Comparison of ENCODE assay signal across 10 mouse cellular contexts in the genomic region with DNA sequence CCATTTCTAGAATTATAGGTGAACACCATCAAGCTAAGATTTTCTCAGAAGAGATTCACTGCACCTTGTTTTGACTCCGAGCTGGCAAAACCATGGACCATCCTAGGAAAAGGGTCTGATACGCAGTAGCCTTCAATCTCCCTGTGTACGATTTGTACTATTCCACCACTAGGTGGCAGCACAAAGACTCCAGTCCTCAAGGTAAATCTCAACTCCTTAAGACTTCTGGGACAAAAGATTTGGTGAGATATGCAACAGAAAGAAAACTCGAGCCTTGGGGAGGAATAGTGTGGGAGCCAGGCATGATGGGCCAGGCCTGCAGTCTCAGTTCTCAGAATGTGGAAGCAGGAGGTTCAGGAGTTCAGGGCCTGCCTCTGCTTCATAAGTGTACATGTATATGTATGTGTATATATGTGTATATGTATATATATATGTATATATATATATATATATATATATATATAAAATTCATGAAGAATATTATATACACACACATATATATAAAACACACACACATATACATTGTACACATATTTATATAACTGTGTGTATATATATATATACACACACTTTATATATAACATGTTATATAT.
DNase-seq lines count a peak whose midpoint lies in the region; ATAC-seq lines count a peak whose summit lies in the region.
"Had no signal": no experiment of that assay in that cellular context is flagged by ENCODE, and none has a peak within 500 bp of the region (broad histone marks: within the 10 kb centered on the region; RNA-seq: fewer than 3 reads in every experiment).

No protein-coding gene starts in this region.

- H3K36me3 ChIP-seq in neural tube, embryonic 15.5 days = no peaks in the 10 kb centered on the region
- H3K36me3 ChIP-seq in hindbrain, embryonic 12.5 days = no peaks in the 10 kb centered on the region
- H3K36me3 ChIP-seq in midbrain, embryonic 12.5 days = no peaks in the 10 kb centered on the region
- H3K36me3 ChIP-seq: embryonic facial prominence, embryonic 15.5 days; lung, embryonic 15.5 days had no signal

- ATAC-seq in neural tube, embryonic 15.5 days (ENCODE audit: low FRiP score) = no peak
- 0 out of 2 replicates have a peak, but pooled peaks have one; percentile 50 for ATAC-seq in hindbrain, embryonic 12.5 days (ENCODE audit: low FRiP score)
- peak; percentile 69; the same call in 1 of the 2 replicates for ATAC-seq in midbrain, embryonic 12.5 days (ENCODE audit: low FRiP score, low read depth)
- no peak for ATAC-seq in erythroid progenitor cell, adult 5-6 weeks (replicated peaks; ENCODE audit: low FRiP score, poor library complexity, severe bottlenecking)

- no peaks in the 10 kb centered on the region for H3K27me3 ChIP-seq in neural tube, embryonic 15.5 days (replicated peaks)
- no peaks in the 10 kb centered on the region for H3K27me3 ChIP-seq in hindbrain, embryonic 12.5 days
- no peaks in the 10 kb centered on the region for H3K27me3 ChIP-seq in midbrain, embryonic 12.5 days
- H3K27me3 ChIP-seq: embryonic facial prominence, embryonic 15.5 days; lung, embryonic 15.5 days had no signal

- no peak overlapping the region for H3K4me3 ChIP-seq in neural tube, embryonic 15.5 days (replicated peaks)
- no peak overlapping the region for H3K4me3 ChIP-seq in hindbrain, embryonic 12.5 days
- H3K4me3 ChIP-seq in midbrain, embryonic 12.5 days = no peak overlapping the region
- H3K4me3 ChIP-seq: embryonic facial prominence, embryonic 15.5 days; lung, embryonic 15.5 days had no signal

- no peak overlapping the region for H3K27ac ChIP-seq in neural tube, embryonic 15.5 days (replicated peaks)
- no peak overlapping the region for H3K27ac ChIP-seq in hindbrain, embryonic 12.5 days
- no peak overlapping the region for H3K27ac ChIP-seq in midbrain, embryonic 12.5 days (replicated peaks)
- H3K27ac ChIP-seq: embryonic facial prominence, embryonic 15.5 days; lung, embryonic 15.5 days had no signal

- WGBS in neural tube, embryonic 15.5 days = 51% methylated on average over 4 of the region's 4 CpGs
- WGBS in hindbrain, embryonic 12.5 days = 41% methylated on average over 4 of the region's 4 CpGs
- 47% methylated on average over 4 of the region's 4 CpGs for WGBS in midbrain, embryonic 12.5 days

- H3K9me3 ChIP-seq in neural tube, embryonic 15.5 days (replicated peaks) = no peaks in the 10 kb centered on the region
- no peaks in the 10 kb centered on the region for H3K9me3 ChIP-seq in hindbrain, embryonic 12.5 days (replicated peaks)
- no peaks in the 10 kb centered on the region for H3K9me3 ChIP-seq in midbrain, embryonic 12.5 days
- H3K9me3 ChIP-seq: embryonic facial prominence, embryonic 15.5 days; lung, embryonic 15.5 days had no signal

- H3K9ac ChIP-seq in neural tube, embryonic 15.5 days (replicated peaks) = no peak overlapping the region
- no peak overlapping the region for H3K9ac ChIP-seq in hindbrain, embryonic 12.5 days
- no peak overlapping the region for H3K9ac ChIP-seq in midbrain, embryonic 12.5 days (replicated peaks)
- H3K9ac ChIP-seq: embryonic facial prominence, embryonic 15.5 days; lung, embryonic 15.5 days had no signal

- peaks cover 3% of the 10 kb centered on the region; the same call in 1 of the 2 replicates for H3K4me1 ChIP-seq in neural tube, embryonic 15.5 days
- no peaks in the 10 kb centered on the region for H3K4me1 ChIP-seq in hindbrain, embryonic 12.5 days
- H3K4me1 ChIP-seq in midbrain, embryonic 12.5 days = no peaks in the 10 kb centered on the region
- H3K4me1 ChIP-seq: embryonic facial prominence, embryonic 15.5 days; lung, embryonic 15.5 days had no signal

- DNase-seq in neural tube, embryonic 10.5 days (ENCODE audit: extremely low spot score, low spot score) = peak; percentile 35
- DNase-seq in adrenal gland, adult 2 months = peak; percentile 41
- peak; percentile 80 for DNase-seq in embryo, embryonic 10.5 days (ENCODE audit: low spot score)
- DNase-seq in layer of hippocampus, postnatal 14 days (ENCODE audit: low spot score in 2 of 2) = peak; percentile 10 to 33

- H3K4me2 ChIP-seq in neural tube, embryonic 15.5 days = no peak overlapping the region
- no peak overlapping the region for H3K4me2 ChIP-seq in hindbrain, embryonic 12.5 days (replicated peaks)
- H3K4me2 ChIP-seq in midbrain, embryonic 12.5 days (replicated peaks) = no peak overlapping the region
- H3K4me2 ChIP-seq: embryonic facial prominence, embryonic 15.5 days; lung, embryonic 15.5 days had no signal

Comparison
In these comparisons a context has a peak if more than half of its experiments do, and no peak if none do; other contexts are left out.
1. DNase-seq: peak in every context shown above with its lines; median percentile 80 in embryo, embryonic 10.5 days; 41 in adrenal gland, adult 2 months; 35 in neural tube, embryonic 10.5 days; 22 in layer of hippocampus, postnatal 14 days.
2. ATAC-seq: peak in hindbrain, embryonic 12.5 days (single experiment) and midbrain, embryonic 12.5 days (single experiment); none in neural tube, embryonic 15.5 days (single experiment) and erythroid progenitor cell, adult 5-6 weeks (single experiment).